Mouse (Mus musculus): ENCODE measurements at regions not wholly inside any gene's neighbourhood (a gene's known extent, or its start where the extent isn't known, plus 50 kb on each side); places are given as distances from the start of the nearest gene placed in this dataset.

DNA sequence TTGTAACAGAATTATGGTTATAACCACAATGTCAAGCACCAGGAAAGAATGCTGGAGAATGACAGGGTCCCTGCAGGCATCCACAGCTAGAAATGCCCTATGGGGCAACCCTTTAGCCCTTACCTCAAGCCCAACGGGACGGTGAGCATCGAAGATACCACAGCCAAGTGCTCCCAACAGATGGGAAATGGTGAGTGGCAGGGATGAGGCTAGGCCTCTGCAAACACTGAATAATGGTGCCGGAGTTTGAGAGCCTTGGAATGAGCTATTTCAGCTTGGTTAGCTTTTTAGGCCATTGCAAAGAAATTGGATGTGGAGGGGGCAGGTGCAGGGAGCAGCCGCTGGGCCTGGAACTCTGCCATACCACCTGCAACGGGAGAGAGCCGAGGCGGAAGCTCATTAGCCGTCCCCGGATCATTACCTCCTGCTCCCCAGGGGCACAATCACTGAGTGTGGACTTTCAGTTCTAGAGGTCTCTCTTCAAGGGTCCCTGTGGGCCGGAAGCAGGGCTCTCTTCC lies 117.9 kb downstream of the Usp31 start:
- DNase-seq = peak; percentile 72 to 79

DNA sequence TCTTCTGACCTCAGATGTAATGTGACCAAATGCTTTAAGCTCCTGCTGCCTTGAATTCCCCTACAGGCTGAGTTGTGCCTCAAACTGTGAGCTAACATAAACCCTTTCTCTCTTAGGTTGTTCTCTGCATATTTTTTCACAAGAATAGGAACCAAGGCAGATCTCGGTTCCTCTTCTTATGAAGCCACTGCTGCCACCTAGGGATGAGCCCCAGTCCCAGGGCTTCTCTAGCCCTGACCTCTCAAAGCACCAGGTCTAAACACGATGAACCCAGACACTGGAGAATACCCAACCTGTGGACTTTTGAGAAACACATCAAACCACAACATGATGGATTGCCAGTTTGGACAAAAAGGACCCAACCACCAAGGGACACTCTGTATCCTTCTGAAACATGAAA lies 119.3 kb downstream of the Usp31 start:
- DNase-seq = no peak

DNA sequence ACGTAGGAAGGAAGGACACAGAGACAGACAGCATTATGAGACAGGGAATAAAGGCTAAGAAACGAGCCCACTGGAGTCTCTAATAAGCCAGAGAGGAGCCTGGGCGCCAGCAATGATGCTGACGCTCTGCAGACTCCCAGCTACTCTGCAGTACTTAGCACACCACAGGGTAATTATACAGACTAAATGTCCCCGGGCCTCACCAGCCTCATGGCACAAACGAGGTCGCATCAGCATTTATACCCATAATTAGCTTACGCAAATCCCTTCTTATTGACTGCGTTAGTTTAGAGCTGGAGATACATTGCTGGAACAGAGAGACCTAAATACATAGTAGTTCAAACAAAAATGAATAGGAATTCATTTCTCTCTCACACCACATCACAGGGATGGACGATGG lies 121.3 kb downstream of the Usp31 start:
- no peak for DNase-seq

DNA sequence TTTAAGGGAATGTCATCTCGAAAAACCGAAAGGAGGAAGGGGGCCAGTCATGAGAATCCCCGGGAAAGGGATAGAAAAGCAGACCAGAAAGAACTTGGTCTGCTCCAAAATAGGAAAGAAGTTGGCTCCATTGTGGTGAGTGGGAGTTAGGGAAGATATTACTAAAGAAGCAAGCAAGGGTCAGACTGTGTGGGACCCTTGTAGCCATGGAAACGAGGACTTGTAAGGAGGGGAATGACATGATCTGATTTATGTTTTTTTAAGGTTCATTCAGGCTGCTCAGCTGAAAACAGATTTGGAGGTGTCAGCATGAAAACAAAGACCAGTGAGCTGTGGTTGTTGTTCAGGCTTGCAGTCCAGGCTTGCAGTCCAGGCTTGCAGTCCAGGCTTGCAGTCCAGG lies 127.6 kb downstream of the Usp31 start:
- DNase-seq = peak in 1 of 2 experiments; percentile 10

DNA sequence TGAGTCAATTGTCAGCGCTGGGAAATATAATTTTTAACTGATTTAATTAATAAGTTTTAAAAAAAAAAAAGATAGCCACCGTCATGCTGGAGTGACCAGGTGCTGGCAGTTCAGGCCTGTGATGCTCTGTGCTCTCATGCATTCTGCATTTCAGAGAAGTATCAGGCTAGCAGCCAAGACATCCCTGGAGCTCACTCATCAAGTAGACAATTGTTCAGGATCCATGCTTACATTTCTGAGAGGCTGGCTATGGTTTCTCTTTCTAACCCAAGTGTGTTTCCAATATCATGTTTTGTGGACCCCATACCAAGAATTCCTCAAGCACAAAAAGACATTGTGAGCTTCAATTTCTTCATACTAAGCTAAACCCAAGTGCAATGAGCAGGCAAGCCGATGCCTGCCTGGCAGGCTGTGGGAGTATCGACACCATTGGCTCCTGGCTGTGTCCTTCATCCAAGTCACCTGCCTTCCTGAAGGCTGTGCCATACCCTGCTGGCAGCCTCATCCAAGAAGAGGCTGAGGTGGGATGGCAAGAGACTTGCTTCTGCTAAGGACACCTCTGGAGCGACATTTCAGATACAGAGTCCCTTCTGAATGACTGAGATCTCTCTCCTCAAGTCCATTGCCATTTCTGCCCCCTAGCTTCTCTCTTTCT lies 134.2 kb downstream of the Usp31 start:
- no peak for DNase-seq

DNA sequence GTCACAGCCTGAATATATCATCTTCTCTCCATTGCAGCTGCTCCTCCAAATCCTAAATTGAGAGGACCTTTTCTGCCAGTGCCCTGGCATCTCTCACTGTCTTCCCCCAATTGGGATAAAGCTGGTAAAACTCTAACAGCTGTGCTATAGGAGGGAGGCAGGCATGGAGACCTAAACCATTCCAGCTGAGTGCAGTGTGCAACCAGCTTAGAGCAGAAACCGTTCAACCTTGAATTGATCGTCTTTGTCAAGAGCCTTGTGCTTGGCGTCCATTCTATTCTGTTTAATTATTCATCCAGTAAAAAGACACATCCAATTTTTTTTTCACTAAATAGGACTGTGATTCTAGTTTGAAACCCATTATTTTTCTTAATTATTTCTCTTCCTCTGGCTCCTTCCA lies 135.3 kb downstream of the Usp31 start:
- no peak for DNase-seq

DNA sequence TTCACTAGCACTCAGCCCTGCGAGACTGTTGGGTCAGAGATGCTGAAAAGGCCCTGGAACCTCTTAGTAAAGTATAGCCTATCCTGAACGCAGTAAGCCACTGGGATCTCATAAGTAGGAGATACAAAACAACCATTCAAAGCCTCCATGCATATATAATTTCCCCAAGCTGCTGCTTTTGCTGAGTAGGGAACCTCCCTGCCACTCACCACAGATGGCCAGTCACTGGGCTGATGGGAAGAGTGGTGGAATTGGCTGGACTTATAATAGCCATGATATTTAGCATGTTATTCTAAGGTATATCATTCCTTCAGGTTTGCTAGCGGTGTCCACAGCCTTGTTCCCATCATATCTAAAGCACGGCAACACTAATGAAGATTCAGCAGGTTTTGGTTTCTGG lies 135.8 kb downstream of the Usp31 start:
- no peak for DNase-seq

DNA sequence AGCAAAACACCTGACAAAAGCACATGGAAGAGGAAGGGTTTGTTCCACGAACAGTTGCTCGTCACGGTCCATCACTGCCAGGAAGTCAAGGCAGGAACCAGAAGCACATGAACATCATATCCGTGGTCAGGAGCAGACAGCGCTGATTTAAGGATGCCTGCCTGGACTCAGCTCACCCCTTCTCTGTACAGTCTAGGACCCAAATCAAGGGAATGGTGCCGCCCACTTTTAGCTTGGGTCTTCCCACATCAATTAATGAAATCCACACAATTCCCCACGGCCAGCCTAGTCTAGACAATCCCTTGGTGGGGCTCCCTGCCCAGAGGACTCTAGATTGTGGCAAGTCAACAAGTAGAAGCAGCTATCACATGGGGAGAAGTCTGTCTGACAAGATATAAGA lies 137.8 kb downstream of the Usp31 start:
- no peak for DNase-seq

DNA sequence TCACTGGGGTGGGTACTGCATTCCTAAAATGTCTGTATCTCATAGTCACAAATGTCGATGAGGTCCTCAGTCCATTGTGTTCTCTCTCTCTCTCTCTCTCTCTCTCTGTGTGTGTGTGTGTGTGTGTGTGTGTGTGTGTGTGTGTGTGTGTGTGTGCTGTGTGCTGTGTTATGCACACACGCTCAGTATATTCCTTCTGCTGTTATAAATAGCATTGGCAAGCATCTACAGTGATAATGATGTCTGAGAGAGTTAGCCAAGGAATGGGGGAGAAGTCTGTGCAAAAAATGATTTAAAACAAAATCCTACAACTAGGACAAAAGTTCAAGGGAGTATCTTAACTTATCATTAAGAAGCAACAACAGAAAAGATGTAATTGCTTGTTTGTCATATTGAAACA lies 139.0 kb downstream of the Usp31 start:
- DNase-seq = no peak

DNA sequence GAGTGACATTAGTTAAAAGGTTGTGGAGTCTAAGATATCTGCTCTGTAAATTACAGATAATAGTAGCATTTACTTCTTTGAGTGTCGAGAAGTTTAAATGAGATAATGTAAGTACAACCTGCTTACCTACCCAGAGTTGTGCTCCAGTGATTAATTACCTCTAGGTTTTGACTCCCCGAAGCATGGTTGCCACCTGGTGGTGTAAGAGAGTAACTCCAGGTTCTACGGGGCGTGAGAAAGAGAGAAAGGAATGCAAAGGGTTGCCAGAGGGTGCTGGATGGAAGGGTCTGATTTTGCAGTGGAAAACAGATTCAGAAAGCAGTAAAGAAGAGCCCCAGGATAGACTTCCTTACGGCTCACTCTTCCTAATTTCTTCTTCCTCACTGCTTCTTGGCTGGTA lies 143.5 kb downstream of the Usp31 start:
- DNase-seq = peak; percentile 40 to 53

DNA sequence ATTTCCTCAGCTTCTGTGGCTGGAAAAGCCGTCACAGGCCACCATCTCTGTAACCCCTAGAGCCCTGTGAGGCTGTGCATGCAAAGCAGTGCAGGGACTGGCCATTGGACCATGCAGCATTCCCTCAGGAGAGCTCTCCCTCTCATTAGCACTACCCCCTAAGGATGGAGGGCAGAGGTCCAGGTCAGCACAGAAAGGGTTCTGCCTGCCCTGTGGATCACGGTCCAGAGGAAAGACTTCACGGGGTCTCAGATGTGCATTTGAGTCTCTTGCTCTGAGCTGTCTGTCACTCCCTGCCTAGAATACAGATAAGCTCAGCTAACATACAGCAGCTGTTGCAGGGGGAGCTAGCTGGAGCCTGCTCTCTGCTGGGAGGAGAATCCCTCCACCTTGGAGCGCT lies 151.6 kb downstream of the Usp31 start:
- DNase-seq = no peak

Data from kidney, postnatal 4 days (tissue).